Mouse (Mus musculus) forebrain, embryonic 13.5 days (tissue): ENCODE results near the gene Gdpgp1. TPM values are rescaled to one million over a fixed set of nuclear protein-coding genes. Genes with fewer than 3 reads are reported as not detected.
A peak's percentile ranks its signal among the peaks of the same experiment; 100 is the strongest.

Source experiments
- ATAC-seq: fragments of 200-750 bp; cut with Nextera tagmentation; 2 replicates; pipeline ENCODE4 v1.8.0; 2017
- H3K27ac ChIP-seq: fragments of 300-500 bp; sonication (generic); 2 replicates; pipeline ENCODE4 v1.5.1; 2015; ENCODE audit warnings: inconsistent platforms, mild to moderate bottlenecking, moderate library complexity
- H3K27me3 ChIP-seq: fragments of 300-500 bp; sonication (generic); 2 replicates; pipeline ENCODE4 v1.6.1; 2015; ENCODE audit warnings: mild to moderate bottlenecking, inconsistent platforms
- H3K36me3 ChIP-seq: fragments of 300-500 bp; sonication (generic); 2 replicates; pipeline ENCODE4 v1.6.1; 2015; ENCODE audit warnings: mild to moderate bottlenecking, inconsistent platforms; ENCODE audit not compliant: poor library complexity, severe bottlenecking
- H3K4me1 ChIP-seq: fragments of 300-500 bp; sonication (generic); 2 replicates; pipeline ENCODE4 v1.6.1; 2015; ENCODE audit warnings: inconsistent platforms
- H3K4me2 ChIP-seq: fragments of 300-500 bp; sonication (generic); 2 replicates; pipeline ENCODE4 v1.6.1; 2015; ENCODE audit warnings: inconsistent platforms, mild to moderate bottlenecking, moderate library complexity
- H3K4me3 ChIP-seq: fragments of 300-500 bp; sonication (generic); 2 replicates; pipeline ENCODE4 v1.5.1; 2015; ENCODE audit warnings: mild to moderate bottlenecking, inconsistent platforms
- H3K9ac ChIP-seq: fragments of 300-500 bp; sonication (generic); 2 replicates; pipeline ENCODE4 v1.6.1; 2015; ENCODE audit warnings: mild to moderate bottlenecking, inconsistent platforms
- H3K9me3 ChIP-seq: fragments of 300-500 bp; sonication (generic); replicated peaks from 2 replicates; pipeline ENCODE4 v1.6.1; 2016; ENCODE audit warnings: inconsistent platforms
- WGBS: fragments of 180-500 bp; shearing (Covaris S2); methylation state at CpG from one replicate; pipeline ENCODE4 v1.1.7; 2015; 5-methylcytosine and 5-hydroxymethylcytosine counted together
- polyA plus RNA-seq: library from polyadenylated mRNA; unstranded; fragments of >200 nt; fragmentation: Nextera tagmentation; extraction: Ambion mirVana; gene quantifications from 2 replicates; pipeline ENCODE4 v1.2.1, GENCODE M21; 2015

The Gdpgp1 gene
- polyA plus RNA-seq, 1 experiment from 2014 or later = 3.3 TPM

- Histone ChIP-seq H3K4me3 (no peak overlapping the region), H3K36me3 (peaks cover 13% of the 10 kb centered on the region; the same call in 1 of the 2 replicates), H3K27me3 (no peaks in the 10 kb centered on the region), H3K4me1 (peaks cover 78% of the 10 kb centered on the region), H3K9me3 (no peaks in the 10 kb centered on the region), H3K27ac (no peak overlapping the region), H3K9ac (no peak overlapping the region), H3K4me2 (peak overlapping the region; percentile 10; the same call in 1 of the 2 replicates)
- 87% methylated on average over 5 of the region's 5 CpGs for WGBS
- no peak for ATAC-seq
Measured at GRCm38 (mm10) chr7:80200963-80201539, 31.6 kb upstream of the Gdpgp1 start.

GRCm38 (mm10) chr7:80201888-80202540 lies 30.7 kb upstream of the Gdpgp1 start:
- ATAC-seq = no peak
- WGBS = 68% methylated on average over 15 of the region's 15 CpGs
- H3K9ac ChIP-seq = peak overlapping the region; percentile 27; the same call in 1 of the 2 replicates

GRCm38 (mm10) chr7:80202961-80203360 lies 29.7 kb upstream of the Gdpgp1 start:
- Histone ChIP-seq H3K9ac (peak overlapping the region; percentile 2; the same call in 1 of the 2 replicates), H3K4me1 (peaks cover 78% of the 10 kb centered on the region), H3K9me3 (no peaks in the 10 kb centered on the region), H3K4me3 (no peak overlapping the region), H3K4me2 (no peak overlapping the region), H3K27ac (peak overlapping the region; percentile 60; the same call in 1 of the 2 replicates), H3K27me3 (no peaks in the 10 kb centered on the region), H3K36me3 (peaks cover 13% of the 10 kb centered on the region; the same call in 1 of the 2 replicates)
- no peak for ATAC-seq
- WGBS = 86% methylated on average over 5 of the region's 5 CpGs

More at GRCm38 (mm10) chr7:80201888-80202540, 30.7 kb upstream of the Gdpgp1 start:
- H3K4me2 ChIP-seq = 0 out of 2 replicates have a peak overlapping the region, but pooled peaks have one; percentile 9
- H3K36me3 ChIP-seq = peaks cover 13% of the 10 kb centered on the region; the same call in 1 of the 2 replicates
- no peaks in the 10 kb centered on the region for H3K9me3 ChIP-seq
- H3K4me3 ChIP-seq = no peak overlapping the region
- H3K4me1 ChIP-seq = peaks cover 78% of the 10 kb centered on the region
- no peaks in the 10 kb centered on the region for H3K27me3 ChIP-seq
- H3K27ac ChIP-seq = peak overlapping the region; percentile 35

- H3K4me3 ChIP-seq = no peak overlapping the region
- no peaks in the 10 kb centered on the region for H3K27me3 ChIP-seq
- no peak overlapping the region for H3K9ac ChIP-seq
- no peaks in the 10 kb centered on the region for H3K9me3 ChIP-seq
- peaks cover 85% of the 10 kb centered on the region for H3K4me1 ChIP-seq
- ATAC-seq = no peak
- no peak overlapping the region for H3K4me2 ChIP-seq
- WGBS = 48% methylated on average over 12 of the region's 12 CpGs
- peak overlapping the region; percentile 60 for H3K27ac ChIP-seq
- peaks cover 13% of the 10 kb centered on the region; the same call in 1 of the 2 replicates for H3K36me3 ChIP-seq
Measured at GRCm38 (mm10) chr7:80203638-80204096, 29.0 kb upstream of the Gdpgp1 start.

DNA sequence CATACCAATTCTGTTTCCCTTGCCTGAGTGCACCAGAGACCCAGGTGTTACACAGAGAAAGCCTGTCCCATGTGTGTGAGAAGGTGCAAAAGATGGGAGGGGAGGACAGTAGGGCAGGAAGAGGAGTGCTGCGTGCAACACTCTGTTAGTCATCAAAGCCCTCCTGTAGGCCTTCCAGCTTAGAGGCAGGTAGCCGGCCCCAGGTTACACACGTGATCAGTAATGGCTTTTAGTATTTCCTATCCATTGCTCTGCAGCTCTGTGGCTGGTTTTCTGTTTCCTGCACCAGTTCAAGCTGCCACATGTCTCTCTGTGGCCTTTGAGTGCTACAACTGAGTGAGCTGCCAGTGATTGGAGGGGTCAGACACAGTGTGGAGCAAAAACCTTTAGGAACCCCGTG lies 28.3 kb upstream of the Gdpgp1 start:
- Histone ChIP-seq H3K4me2 (no peak overlapping the region), H3K4me3 (no peak overlapping the region), H3K27me3 (no peaks in the 10 kb centered on the region), H3K4me1 (peaks cover 85% of the 10 kb centered on the region), H3K36me3 (peaks cover 13% of the 10 kb centered on the region; the same call in 1 of the 2 replicates), H3K9ac (no peak overlapping the region), H3K27ac (peak overlapping the region; percentile 19; the same call in 1 of the 2 replicates), H3K9me3 (no peaks in the 10 kb centered on the region)
- 93% methylated on average over 4 of the region's 4 CpGs for WGBS
- no peak for ATAC-seq

- Histone ChIP-seq H3K9ac (no peak overlapping the region), H3K4me1 (peaks cover 83% of the 10 kb centered on the region), H3K9me3 (no peaks in the 10 kb centered on the region), H3K27ac (no peak overlapping the region), H3K36me3 (peaks cover 13% of the 10 kb centered on the region; the same call in 1 of the 2 replicates), H3K27me3 (no peaks in the 10 kb centered on the region), H3K4me3 (no peak overlapping the region), H3K4me2 (no peak overlapping the region)
- ATAC-seq = no peak
- WGBS = 81% methylated on average over 7 of the region's 7 CpGs
Measured at GRCm38 (mm10) chr7:80204961-80205360, 27.7 kb upstream of the Gdpgp1 start.

GRCm38 (mm10) chr7:80205705-80206589 lies 26.7 kb upstream of the Gdpgp1 start:
- H3K27ac ChIP-seq = no peak overlapping the region
- no peaks in the 10 kb centered on the region for H3K9me3 ChIP-seq
- peaks cover 79% of the 10 kb centered on the region for H3K4me1 ChIP-seq
- H3K9ac ChIP-seq = no peak overlapping the region
- WGBS = 88% methylated on average over 12 of the region's 12 CpGs
- H3K27me3 ChIP-seq = no peaks in the 10 kb centered on the region
- no peak for ATAC-seq
- H3K36me3 ChIP-seq = peaks cover 12% of the 10 kb centered on the region; the same call in 1 of the 2 replicates
- no peak overlapping the region for H3K4me3 ChIP-seq
- no peak overlapping the region for H3K4me2 ChIP-seq

DNA sequence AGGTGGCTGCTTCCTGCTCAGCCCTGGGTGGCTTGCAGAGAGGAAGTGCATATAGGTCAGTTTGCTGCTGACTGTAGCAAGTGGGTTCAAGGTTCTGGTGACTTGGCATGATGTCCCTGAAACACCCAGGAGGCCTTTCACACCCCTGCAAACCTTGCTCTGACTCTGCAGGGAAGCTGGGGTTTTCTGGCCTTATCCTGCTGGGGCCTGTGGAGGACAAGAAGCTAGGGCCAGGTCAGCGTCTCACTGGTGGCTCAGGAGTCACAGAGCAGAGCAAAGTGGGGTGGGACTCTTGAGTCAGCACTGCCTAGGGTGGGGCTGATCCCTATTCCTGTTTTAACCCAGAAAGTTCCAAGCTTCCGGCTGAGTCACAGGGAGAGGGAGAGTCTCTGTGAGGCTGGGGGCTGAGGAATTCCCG lies 25.3 kb upstream of the Gdpgp1 start:
- Histone ChIP-seq H3K4me2 (no peak overlapping the region), H3K36me3 (peaks cover 5% of the 10 kb centered on the region; the same call in 1 of the 2 replicates), H3K9ac (no peak overlapping the region), H3K4me1 (peaks cover 70% of the 10 kb centered on the region), H3K27ac (no peak overlapping the region), H3K4me3 (no peak overlapping the region), H3K9me3 (no peaks in the 10 kb centered on the region), H3K27me3 (no peaks in the 10 kb centered on the region)
- ATAC-seq = no peak
- 76% methylated on average over 3 of the region's 3 CpGs for WGBS

DNA sequence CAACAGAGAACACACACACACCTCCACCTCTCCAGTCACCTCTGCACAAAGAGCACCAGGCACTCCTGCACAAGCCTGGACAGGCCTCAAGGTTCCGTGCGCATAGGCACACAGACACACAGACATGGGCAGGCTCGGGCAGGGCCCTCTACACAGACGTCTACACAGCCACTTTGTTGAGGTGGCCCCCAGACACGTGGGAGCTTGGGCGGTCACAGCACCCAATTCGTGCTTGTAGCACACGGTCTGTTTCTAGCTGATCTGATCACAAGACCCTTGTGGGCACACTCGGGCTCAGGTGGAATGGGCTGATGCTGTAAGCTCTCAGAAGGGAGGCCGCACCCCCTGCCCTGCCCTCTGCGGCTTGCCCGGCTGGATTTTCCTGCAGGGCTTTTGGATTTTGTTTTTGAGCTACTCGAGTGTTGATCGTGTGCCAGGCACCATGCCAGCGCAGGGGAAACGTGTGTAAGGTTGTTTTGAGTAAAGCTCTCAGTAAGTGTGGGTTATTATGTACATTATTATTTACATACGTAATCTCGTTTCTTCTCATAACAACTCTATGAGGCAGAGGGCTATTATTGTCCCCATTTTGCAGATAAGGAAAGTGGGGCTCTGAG lies 24.5 kb upstream of the Gdpgp1 start:
- no peaks in the 10 kb centered on the region for H3K9me3 ChIP-seq
- H3K4me2 ChIP-seq = no peak overlapping the region
- H3K4me3 ChIP-seq = no peak overlapping the region
- H3K27me3 ChIP-seq = no peaks in the 10 kb centered on the region
- 76% methylated on average over 18 of the region's 18 CpGs for WGBS
- H3K9ac ChIP-seq = no peak overlapping the region
- H3K27ac ChIP-seq = peak overlapping the region; percentile 36; the same call in 1 of the 2 replicates
- peaks cover 62% of the 10 kb centered on the region for H3K4me1 ChIP-seq
- no peak for ATAC-seq
- H3K36me3 ChIP-seq = peaks cover 5% of the 10 kb centered on the region

DNA sequence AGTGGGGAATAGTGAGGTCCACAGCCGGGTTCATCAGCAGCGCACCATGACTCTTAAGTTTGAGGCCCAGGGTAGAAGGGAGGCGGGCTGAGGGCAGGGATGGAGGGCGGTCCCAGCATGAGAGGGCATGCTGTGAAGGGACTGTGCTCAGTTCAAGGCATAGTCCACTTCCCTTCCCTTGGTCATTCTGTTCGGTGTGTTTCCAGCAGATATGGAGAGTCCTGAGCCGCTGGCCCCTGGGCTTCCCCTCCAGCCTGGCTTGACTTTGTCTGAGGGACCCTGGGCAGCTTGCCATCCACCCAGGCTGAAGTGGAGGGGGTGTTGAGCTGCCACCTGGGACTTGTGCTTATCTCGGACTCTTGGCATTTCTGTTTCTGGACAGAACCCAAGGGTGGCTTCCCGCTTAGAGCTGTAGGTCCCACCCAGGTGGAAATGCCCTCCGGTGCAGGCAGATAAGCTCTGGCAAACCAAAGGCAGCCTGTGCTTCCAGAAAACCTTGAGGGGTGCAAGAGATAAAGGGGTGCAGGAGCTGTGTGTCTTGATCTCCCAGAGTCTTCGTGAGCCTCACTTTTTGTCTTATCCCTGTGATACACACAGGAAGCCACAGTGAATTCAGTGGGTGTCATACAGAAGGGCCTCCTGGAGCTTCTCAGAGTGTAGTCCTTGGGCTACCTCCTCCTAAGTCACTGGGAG lies 23.8 kb upstream of the Gdpgp1 start:
- 73% methylated on average over 10 of the region's 10 CpGs for WGBS
- no peak overlapping the region for H3K4me3 ChIP-seq
- no peak overlapping the region for H3K9ac ChIP-seq
- H3K9me3 ChIP-seq = no peaks in the 10 kb centered on the region
- 0 out of 2 replicates have a peak overlapping the region, but pooled peaks have one; percentile 16 for H3K27ac ChIP-seq
- peaks cover 54% of the 10 kb centered on the region for H3K4me1 ChIP-seq
- no peak for ATAC-seq
- no peak overlapping the region for H3K4me2 ChIP-seq
- H3K27me3 ChIP-seq = no peaks in the 10 kb centered on the region
- peaks cover 12% of the 10 kb centered on the region for H3K36me3 ChIP-seq

DNA sequence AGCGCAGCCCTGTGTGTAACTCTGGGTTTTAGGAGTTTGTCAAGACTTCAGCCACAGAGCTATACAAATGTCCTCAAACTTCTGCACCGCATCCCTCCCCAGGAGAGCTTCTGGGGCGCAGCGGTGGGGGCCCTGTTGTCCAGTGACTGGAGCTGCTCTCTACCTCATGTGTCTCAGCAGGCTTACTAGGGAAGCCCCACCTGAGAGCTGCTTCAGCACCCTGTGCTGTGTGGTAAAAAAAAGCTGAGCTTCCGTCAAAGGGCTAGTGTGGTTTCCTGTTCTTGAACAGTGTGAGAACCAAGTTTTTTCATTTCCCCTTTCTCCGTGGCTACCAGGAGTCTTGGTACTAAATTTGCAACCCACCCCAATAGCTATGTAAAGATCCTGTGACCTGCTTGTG lies 23.0 kb upstream of the Gdpgp1 start:
- ATAC-seq = no peak
- no peaks in the 10 kb centered on the region for H3K9me3 ChIP-seq
- peaks cover 48% of the 10 kb centered on the region for H3K4me1 ChIP-seq
- no peak overlapping the region for H3K4me3 ChIP-seq
- peak overlapping the region; percentile 23; the same call in 1 of the 2 replicates for H3K9ac ChIP-seq
- no peaks in the 10 kb centered on the region for H3K27me3 ChIP-seq
- H3K36me3 ChIP-seq = peaks cover 20% of the 10 kb centered on the region
- WGBS = 85% methylated on average over 6 of the region's 6 CpGs
- no peak overlapping the region for H3K27ac ChIP-seq
- H3K4me2 ChIP-seq = no peak overlapping the region
